Mouse (Mus musculus) urinary bladder, postnatal 4 days (tissue): ENCODE data around the gene Cmc1.

Experiments
- DNase-seq, 2 experiments: peaks; one replicate each; pipeline ENCODE4 v3.0.0; 2021 to 2022; ENCODE audit warnings: low spot score in 2 of 2

Gene Cmc1

GRCm38 (mm10) chr9:118031694-118032093, 118.3 kb downstream of the Cmc1 start:
- no peak for DNase-seq

GRCm38 (mm10) chr9:118030252-118030651, 119.7 kb downstream of the Cmc1 start:
- DNase-seq: no peak

- no peak for DNase-seq
These were observed 120.5 kb downstream of the Cmc1 start for GRCm38 (mm10) chr9:118029490-118029889.

GRCm38 (mm10) chr9:118024966-118025365, 125.0 kb downstream of the Cmc1 start:
- no peak for DNase-seq
